Mouse (Mus musculus): Measurements from ENCODE around the gene Gm21119.
"Not testable (repeated sequence)": the region's sequence is repeated elsewhere in the genome, so short reads cannot be mapped to it uniquely, and the experiment has no call there.

- TF ChIP-seq CTCF (IDR thresholded peaks at IDR 0.05; ENCODE audit: borderline replicate concordance, control insufficient read depth, extremely low read depth, insufficient read depth, low read length, poor library complexity); POLR2A (IDR thresholded peaks at IDR 0.05; ENCODE audit: control insufficient read depth, extremely low read depth, insufficient read depth, low read length, poor library complexity): not testable (repeated sequence)
These were observed 23.2 kb downstream of the Gm21119 start for GRCm38 (mm10) chr8:20637931-20638330.
